Mouse (Mus musculus): ENCODE measurements at regions not wholly inside any gene's neighbourhood (a gene's known extent, or its start where the extent isn't known, plus 50 kb on each side); places are given as distances from the start of the nearest gene placed in this dataset.

- Histone ChIP-seq H3K9ac (ENCODE audit: low read depth, low read length, severe bottlenecking) (no peak overlapping the region), H3K27ac (replicated peaks; ENCODE audit: low read depth, low read length) (no peak overlapping the region), H3K4me1 (ENCODE audit: control insufficient read depth, insufficient read depth, low read length) (peaks cover 19% of the 10 kb centered on the region), H3K9me3 (ENCODE audit: control insufficient read depth, low read length) (no peaks in the 10 kb centered on the region), H3K4me3 (replicated peaks; ENCODE audit: low read length) (no peak overlapping the region), H3K27me3 (ENCODE audit: control insufficient read depth, insufficient read depth, low read length) (no peaks in the 10 kb centered on the region), H3K36me3 (ENCODE audit: control insufficient read depth, insufficient read depth, low read length) (no peaks in the 10 kb centered on the region), H3K4me2 (replicated peaks; ENCODE audit: low read depth, low read length, severe bottlenecking) (no peak overlapping the region)
- WGBS = 56% methylated on average over 5 of the region's 5 CpGs
- no peak for DNase-seq (ENCODE audit: low spot score)
- no peak for TF ChIP-seq POLR2A (IDR thresholded peaks at IDR 0.05; ENCODE audit: borderline replicate concordance, extremely low read depth, insufficient read depth, insufficient read length)
- no peak for ATAC-seq (ENCODE audit: low FRiP score, low read depth)
Observed at GRCm38 (mm10) chr17:80891656-80892055, 52.8 kb upstream of the Tmem178 start.

DNA sequence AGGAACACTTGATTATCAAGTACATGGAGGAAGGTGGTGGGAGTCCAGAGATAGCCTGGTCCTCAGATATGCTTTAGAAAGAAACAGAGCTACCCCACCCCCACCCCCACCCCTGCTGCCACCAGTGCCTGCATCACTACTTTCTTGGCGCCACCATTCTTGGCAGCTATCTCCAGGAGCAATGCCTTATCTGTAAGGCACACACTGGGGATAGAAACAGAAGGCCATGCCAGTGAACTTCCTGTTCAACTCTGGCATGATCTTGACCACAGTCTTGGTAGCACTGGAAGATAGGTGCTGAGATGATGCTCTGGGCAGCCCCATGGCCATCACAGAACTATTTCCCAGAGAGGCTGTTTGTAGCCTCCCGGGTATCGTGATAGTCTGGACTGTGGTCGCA lies 55.3 kb upstream of the Tmem178 start:
- no peak overlapping the region for H3K9ac ChIP-seq (ENCODE audit: low read depth, low read length, severe bottlenecking)
- 95% methylated on average over 4 of the region's 4 CpGs for WGBS
- ATAC-seq (ENCODE audit: low FRiP score, low read depth) = no peak
- H3K27ac ChIP-seq (replicated peaks; ENCODE audit: low read depth, low read length) = no peak overlapping the region
- H3K4me3 ChIP-seq (replicated peaks; ENCODE audit: low read length) = no peak overlapping the region
- no peaks in the 10 kb centered on the region for H3K27me3 ChIP-seq (ENCODE audit: control insufficient read depth, insufficient read depth, low read length)
- no peaks in the 10 kb centered on the region for H3K9me3 ChIP-seq (ENCODE audit: control insufficient read depth, low read length)
- peaks cover 38% of the 10 kb centered on the region for H3K4me1 ChIP-seq (ENCODE audit: control insufficient read depth, insufficient read depth, low read length)
- H3K36me3 ChIP-seq (ENCODE audit: control insufficient read depth, insufficient read depth, low read length) = no peaks in the 10 kb centered on the region
- no peak for DNase-seq (ENCODE audit: low spot score)
- H3K4me2 ChIP-seq (replicated peaks; ENCODE audit: low read depth, low read length, severe bottlenecking) = no peak overlapping the region
- TF ChIP-seq POLR2A (IDR thresholded peaks at IDR 0.05; ENCODE audit: borderline replicate concordance, extremely low read depth, insufficient read depth, insufficient read length) = no peak

- WGBS = 4% methylated on average over 8 of the region's 8 CpGs
- Histone ChIP-seq H3K9me3 (ENCODE audit: control insufficient read depth, low read length) (no peaks in the 10 kb centered on the region), H3K4me3 (replicated peaks; ENCODE audit: low read length) (no peak overlapping the region), H3K4me2 (replicated peaks; ENCODE audit: low read depth, low read length, severe bottlenecking) (peak overlapping the region; percentile 40), H3K27ac (replicated peaks; ENCODE audit: low read depth, low read length) (peak overlapping the region; percentile 75), H3K27me3 (ENCODE audit: control insufficient read depth, insufficient read depth, low read length) (no peaks in the 10 kb centered on the region), H3K36me3 (ENCODE audit: control insufficient read depth, insufficient read depth, low read length) (no peaks in the 10 kb centered on the region), H3K9ac (ENCODE audit: low read depth, low read length, severe bottlenecking) (0 out of 2 replicates have a peak overlapping the region, but pooled peaks have one; percentile 28), H3K4me1 (ENCODE audit: control insufficient read depth, insufficient read depth, low read length) (peaks cover 38% of the 10 kb centered on the region)
- ATAC-seq (ENCODE audit: low FRiP score, low read depth) (peak; percentile 60), DNase-seq (ENCODE audit: low spot score) (no peak)
- no peak for TF ChIP-seq POLR2A (IDR thresholded peaks at IDR 0.05; ENCODE audit: borderline replicate concordance, extremely low read depth, insufficient read depth, insufficient read length)
Observed at GRCm38 (mm10) chr17:80887749-80888119, 56.7 kb upstream of the Tmem178 start.

DNA sequence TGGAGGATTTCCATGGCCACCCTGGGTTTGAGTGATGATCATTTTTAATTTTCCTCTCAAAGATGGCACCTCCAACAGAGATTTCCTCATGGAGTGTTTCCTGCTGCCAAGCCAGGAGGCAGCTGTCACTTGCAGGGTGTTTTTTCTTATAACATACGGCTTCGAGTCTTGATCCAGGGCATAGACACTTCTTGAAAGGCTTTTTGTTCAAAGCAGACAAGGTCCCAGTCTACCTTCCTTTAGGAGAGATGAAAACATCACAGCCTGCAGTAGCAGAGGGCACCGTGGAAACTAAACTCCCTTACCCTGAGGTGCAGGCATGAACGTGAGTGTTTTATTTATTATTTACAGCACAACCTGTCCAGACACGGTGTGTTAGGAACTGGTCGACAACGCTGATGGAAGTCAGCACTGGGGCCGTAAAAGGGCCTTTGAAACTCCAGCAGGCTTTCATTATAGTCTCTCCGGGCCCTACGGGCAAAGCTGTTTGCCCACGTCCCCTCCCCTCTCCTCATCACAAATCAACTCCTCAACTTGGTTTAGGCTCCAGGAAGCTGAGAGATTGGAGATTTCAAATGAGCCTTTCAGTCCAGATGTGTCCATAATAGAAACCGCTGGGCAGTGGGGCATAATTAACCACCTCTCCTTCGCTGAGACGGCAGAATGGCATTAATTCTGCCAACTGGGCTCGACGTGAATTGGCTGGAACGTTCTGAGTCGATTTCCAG lies 57.2 kb upstream of the Tmem178 start:
- no peak for TF ChIP-seq POLR2A (IDR thresholded peaks at IDR 0.05; ENCODE audit: borderline replicate concordance, extremely low read depth, insufficient read depth, insufficient read length)
- H3K27me3 ChIP-seq (ENCODE audit: control insufficient read depth, insufficient read depth, low read length) = no peaks in the 10 kb centered on the region
- ATAC-seq (ENCODE audit: low FRiP score, low read depth) = peak; percentile 50
- no peaks in the 10 kb centered on the region for H3K36me3 ChIP-seq (ENCODE audit: control insufficient read depth, insufficient read depth, low read length)
- H3K4me1 ChIP-seq (ENCODE audit: control insufficient read depth, insufficient read depth, low read length) = peaks cover 38% of the 10 kb centered on the region
- no peak overlapping the region for H3K4me3 ChIP-seq (replicated peaks; ENCODE audit: low read length)
- H3K4me2 ChIP-seq (replicated peaks; ENCODE audit: low read depth, low read length, severe bottlenecking) = peak overlapping the region; percentile 40
- WGBS = 4% methylated on average over 18 of the region's 18 CpGs
- H3K9me3 ChIP-seq (ENCODE audit: control insufficient read depth, low read length) = no peaks in the 10 kb centered on the region
- DNase-seq (ENCODE audit: low spot score) = peak; percentile 61
- peak overlapping the region; percentile 28; the same call in 1 of the 2 replicates for H3K9ac ChIP-seq (ENCODE audit: low read depth, low read length, severe bottlenecking)
- H3K27ac ChIP-seq (replicated peaks; ENCODE audit: low read depth, low read length) = peak overlapping the region; percentile 75

- Histone ChIP-seq H3K9me3 (ENCODE audit: control insufficient read depth, low read length) (no peaks in the 10 kb centered on the region), H3K4me1 (ENCODE audit: control insufficient read depth, insufficient read depth, low read length) (peaks cover 33% of the 10 kb centered on the region), H3K27ac (replicated peaks; ENCODE audit: low read depth, low read length) (peak overlapping the region; percentile 69), H3K4me3 (replicated peaks; ENCODE audit: low read length) (no peak overlapping the region), H3K27me3 (ENCODE audit: control insufficient read depth, insufficient read depth, low read length) (no peaks in the 10 kb centered on the region), H3K4me2 (replicated peaks; ENCODE audit: low read depth, low read length, severe bottlenecking) (no peak overlapping the region), H3K9ac (ENCODE audit: low read depth, low read length, severe bottlenecking) (no peak overlapping the region), H3K36me3 (ENCODE audit: control insufficient read depth, insufficient read depth, low read length) (no peaks in the 10 kb centered on the region)
- ATAC-seq (ENCODE audit: low FRiP score, low read depth) (no peak), DNase-seq (ENCODE audit: low spot score) (no peak)
- no peak for TF ChIP-seq POLR2A (IDR thresholded peaks at IDR 0.05; ENCODE audit: borderline replicate concordance, extremely low read depth, insufficient read depth, insufficient read length)
- WGBS = 30% methylated on average over 3 of the region's 3 CpGs
Observed at GRCm38 (mm10) chr17:80886211-80886701, 58.2 kb upstream of the Tmem178 start.
